Mouse (Mus musculus) ovary, postnatal 36 days (tissue): Measurements from ENCODE around the gene Olfr1099.

ENCODE experiments used
- DNase-seq: peaks from one replicate; pipeline ENCODE4 v3.0.0; 2022; ENCODE audit warnings: low spot score, mixed read lengths

The Olfr1099 gene

DNA sequence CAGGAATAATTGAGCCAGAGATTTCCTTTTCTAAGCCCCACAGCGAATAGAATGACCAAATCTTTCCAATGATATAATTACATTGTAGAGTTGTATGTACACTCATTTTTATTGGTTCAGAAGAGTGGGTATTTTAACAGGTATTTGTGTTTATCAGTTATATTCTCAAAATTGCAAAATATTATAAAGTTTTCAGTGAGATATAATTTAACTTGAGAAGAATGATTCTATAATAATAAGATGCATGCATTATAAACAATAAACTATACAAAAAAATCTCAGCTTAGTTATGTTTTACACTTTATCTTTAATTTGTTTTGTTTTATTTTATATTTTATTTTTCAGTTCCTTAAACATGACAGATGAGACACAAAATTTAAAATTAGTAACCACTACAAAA is at the start of gene Olfr1099:
Olfr1099 (minus strand) TSS at position 101 of the 400 bp plus-strand sequence.
- DNase-seq: no peak

DNA sequence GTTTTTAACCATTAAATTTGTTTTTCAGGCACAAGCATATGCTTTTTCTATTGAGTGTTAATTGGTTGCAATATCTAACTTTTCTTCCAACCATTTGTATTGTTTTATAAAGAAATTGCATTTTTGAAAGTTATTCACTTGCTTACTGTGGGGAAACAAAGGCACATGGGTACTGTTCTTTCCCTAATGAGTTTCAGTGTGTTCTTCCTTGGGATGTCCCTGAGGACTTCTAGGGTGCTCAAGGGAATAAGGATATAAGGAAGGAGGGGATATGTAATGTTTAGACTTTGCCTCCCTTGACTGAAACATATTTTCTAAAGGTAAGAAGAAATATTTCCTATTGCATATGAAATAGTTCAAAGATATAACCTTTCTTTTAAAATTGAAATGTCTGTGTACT is 37.6 kb upstream of the Olfr1099 start, which contains the start of gene Olfr1102:
Olfr1102 (plus strand) TSS at position 301 of the 400 bp plus-strand sequence.
- no peak for DNase-seq

- DNase-seq: no peak
These were observed 30.6 kb upstream of the Olfr1099 start, which contains the start of gene Olfr1101 for GRCm38 (mm10) chr2:86991121-86991520. Gene Olfr1101, minus strand, starts transcription at chr2:86991221.

DNA sequence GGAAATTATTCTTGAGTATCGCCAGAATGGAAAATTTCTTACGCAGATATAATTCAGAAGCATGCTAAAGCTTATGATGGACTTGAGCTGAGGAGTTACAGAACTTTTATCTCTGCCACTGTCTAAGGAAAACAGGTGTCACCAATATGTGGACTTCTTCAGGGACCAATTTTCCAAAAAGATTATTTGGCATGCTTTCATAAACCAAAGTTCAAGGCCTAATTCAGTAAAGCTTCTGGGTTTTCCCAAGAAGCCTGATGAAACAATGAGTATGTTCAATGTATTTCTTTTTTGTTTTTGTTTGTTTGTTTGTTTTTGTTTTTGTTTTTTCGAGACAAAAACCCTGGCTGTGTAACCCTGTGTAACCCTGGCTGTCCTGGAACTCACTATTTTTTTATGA is 19.4 kb upstream of the Olfr1099 start, which contains the start of gene Olfr1100:
Olfr1100 (minus strand) TSS at position 101 of the 400 bp plus-strand sequence.
- no peak for DNase-seq

DNA sequence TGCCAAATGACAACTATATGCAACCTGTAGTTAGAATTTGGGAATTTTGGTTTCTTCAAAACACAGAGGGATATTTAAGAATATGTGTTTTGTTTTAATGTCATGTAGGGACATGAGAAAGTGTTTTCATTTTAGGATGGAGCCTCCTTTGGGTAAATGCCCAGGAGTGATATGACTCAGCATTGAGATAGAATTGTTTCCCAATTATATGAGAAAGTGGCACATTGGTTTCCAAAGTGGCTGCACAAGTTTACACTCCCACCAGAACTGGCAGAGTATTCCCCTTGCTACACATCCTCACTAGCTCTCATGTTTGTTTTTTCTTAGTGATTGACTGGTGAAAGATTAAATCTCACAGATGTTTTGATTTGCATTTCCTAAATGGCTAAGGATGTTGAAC is 33.9 kb downstream of the Olfr1099 start:
- DNase-seq: no peak

DNA sequence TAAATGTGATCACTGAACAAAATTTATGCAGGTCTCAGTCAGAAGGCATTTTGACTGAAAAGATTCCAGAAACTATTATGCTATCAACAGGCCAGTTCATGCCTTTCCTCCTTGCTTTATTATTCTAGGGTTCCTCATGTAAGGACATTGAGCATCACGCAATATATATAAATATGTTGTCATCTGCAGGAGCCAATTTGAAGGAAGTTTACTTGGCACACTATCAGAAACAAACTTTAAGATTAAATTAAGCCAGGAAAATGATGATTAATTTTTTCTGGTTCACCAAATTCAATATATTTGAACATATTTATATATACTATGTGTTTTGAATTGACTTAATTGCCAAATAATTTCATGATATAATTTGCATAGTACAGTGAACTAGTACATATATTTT is 36.0 kb downstream of the Olfr1099 start, which contains the start of gene Olfr1098:
Olfr1098 (minus strand) TSS at position 101 of the 400 bp plus-strand sequence.
- no peak for DNase-seq

- no peak for DNase-seq
These were observed 54.8 kb downstream of the Olfr1099 start for GRCm38 (mm10) chr2:86905647-86906046.
